Mouse (Mus musculus): ENCODE measurements around the gene Igsf9b. TPM values are rescaled to one million over a fixed set of nuclear protein-coding genes. Genes with fewer than 3 reads are reported as not detected.

The Igsf9b gene
- polyA plus RNA-seq (2014; fragmentation: Nextera tagmentation; extraction: Ambion mirVana): 5.9 and 6.0 TPM in 2 replicates

DNA sequence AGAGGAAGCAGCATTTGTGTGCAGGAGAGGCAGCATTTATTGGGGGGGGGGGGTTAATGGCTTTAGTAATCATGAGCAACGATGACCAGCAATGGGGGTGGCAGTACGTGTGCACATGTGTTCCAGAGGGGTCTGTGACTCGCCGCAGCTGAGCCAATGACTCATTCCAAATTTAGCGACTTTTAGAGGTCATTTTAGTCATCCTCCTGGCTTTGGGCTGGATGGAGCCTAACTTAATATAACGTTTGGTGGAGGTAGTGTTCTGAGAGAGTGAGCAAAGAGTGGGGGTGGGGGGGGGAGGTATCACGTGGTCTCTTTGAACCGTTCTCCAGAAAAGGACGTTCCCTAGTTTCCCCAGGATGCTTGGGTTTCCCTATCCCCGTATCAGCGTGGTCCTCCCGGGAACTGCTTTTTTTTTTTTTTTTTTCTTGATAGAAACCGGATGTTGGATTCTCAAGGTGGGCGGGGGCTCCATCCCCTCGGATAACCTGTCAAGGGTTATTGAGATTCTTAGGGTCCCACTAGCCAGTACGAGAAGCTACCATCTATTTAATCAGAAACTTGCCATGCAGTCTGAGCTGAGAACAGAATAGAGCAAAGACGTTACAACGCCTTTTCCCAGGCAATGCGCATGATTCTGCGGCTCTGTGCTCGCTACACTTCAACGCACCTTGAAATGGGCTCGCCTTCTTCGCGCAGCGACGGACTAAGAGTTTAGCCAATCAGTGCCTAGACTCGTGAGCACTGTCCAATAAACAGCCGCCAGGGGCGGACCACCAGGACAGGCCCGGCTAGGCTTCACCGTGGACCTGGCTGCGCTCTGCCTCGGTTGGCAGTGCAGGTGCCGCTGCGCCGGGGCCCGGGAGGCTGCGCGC, at the start of gene Igsf9b:
Gene Igsf9b (plus strand): TSS at position 794 of the 875 bp plus-strand sequence.
- Histone ChIP-seq H3K27ac (ENCODE audit: low read length) (no peak within 1 kb of the TSS), H3K4me2 (replicated peaks; ENCODE audit: low read depth, low read length) (peak within 1 kb of the TSS; percentile 84)

GRCm38 (mm10) chr9:27252034-27252714, 46.8 kb upstream of the Igsf9b start:
- H3K9me3 ChIP-seq (ENCODE audit: control insufficient read depth, low read depth, low read length): no peaks in the 10 kb centered on the region
- H3K4me2 ChIP-seq (replicated peaks; ENCODE audit: low read depth, low read length): no peak overlapping the region
- H3K4me1 ChIP-seq (ENCODE audit: control insufficient read depth, insufficient read depth, low read length): no peaks in the 10 kb centered on the region
- H3K36me3 ChIP-seq (ENCODE audit: control insufficient read depth, insufficient read depth, low read length): no peaks in the 10 kb centered on the region
- no peak overlapping the region for H3K4me3 ChIP-seq (ENCODE audit: low read depth, low read length)
- no peak overlapping the region for H3K27ac ChIP-seq (ENCODE audit: low read length)
- H3K27me3 ChIP-seq (ENCODE audit: control insufficient read depth, insufficient read depth, low read length): no peaks in the 10 kb centered on the region
- no peak overlapping the region for H3K9ac ChIP-seq (replicated peaks; ENCODE audit: low read depth, low read length)
- 61% methylated on average over 7 of the region's 7 CpGs for WGBS
- ATAC-seq (ENCODE audit: insufficient number of reproducible peaks, insufficient read depth, low FRiP score, low read depth): no peak

More for the DNA sequence above, at the start of gene Igsf9b:
- Histone ChIP-seq H3K4me3 (ENCODE audit: low read depth, low read length) (peak within 1 kb of the TSS; percentile 65), H3K27me3 (ENCODE audit: control insufficient read depth, insufficient read depth, low read length) (0 out of 2 replicates have a peak, but pooled peaks cover 9% of the 10 kb centered on the region), H3K9ac (replicated peaks; ENCODE audit: low read depth, low read length) (peak within 1 kb of the TSS; percentile 14; the same call in 1 of the 2 replicates), H3K4me1 (ENCODE audit: control insufficient read depth, insufficient read depth, low read length) (0 out of 2 replicates have a peak, but pooled peaks cover under 1% of the 10 kb centered on the region), H3K36me3 (ENCODE audit: control insufficient read depth, insufficient read depth, low read length) (no peaks in the 10 kb centered on the region), H3K9me3 (ENCODE audit: control insufficient read depth, low read depth, low read length) (no peaks in the 10 kb centered on the region)
- under 1% methylated on average over 40 of the region's 40 CpGs for WGBS
- ATAC-seq (ENCODE audit: insufficient number of reproducible peaks, insufficient read depth, low FRiP score, low read depth): peak; percentile 98

DNA sequence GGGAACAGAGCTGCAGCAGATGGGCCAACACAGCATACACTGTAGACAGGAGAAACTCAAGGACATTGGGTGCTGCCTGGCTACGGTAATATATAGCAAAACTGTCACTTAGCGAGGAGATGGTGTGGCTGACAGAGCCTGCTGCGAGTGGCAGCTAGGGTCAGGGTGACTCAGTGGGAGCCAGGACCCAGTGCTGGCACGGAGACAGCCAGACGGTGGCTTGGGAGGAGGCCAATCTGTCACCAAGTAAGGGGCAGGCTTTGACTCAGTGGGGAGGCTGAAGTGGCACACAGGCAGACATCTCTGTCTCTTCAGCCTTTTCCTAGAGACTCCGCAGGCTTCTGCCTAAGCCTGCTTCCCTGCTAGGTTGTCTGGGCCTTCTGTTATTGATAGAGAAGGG, 42.5 kb upstream of the Igsf9b start:
- Histone ChIP-seq H3K4me1 (ENCODE audit: control insufficient read depth, insufficient read depth, low read length) (no peaks in the 10 kb centered on the region), H3K4me3 (ENCODE audit: low read depth, low read length) (no peak overlapping the region), H3K9me3 (ENCODE audit: control insufficient read depth, low read depth, low read length) (no peaks in the 10 kb centered on the region), H3K36me3 (ENCODE audit: control insufficient read depth, insufficient read depth, low read length) (no peaks in the 10 kb centered on the region), H3K27me3 (ENCODE audit: control insufficient read depth, insufficient read depth, low read length) (no peaks in the 10 kb centered on the region), H3K27ac (ENCODE audit: low read length) (no peak overlapping the region), H3K9ac (replicated peaks; ENCODE audit: low read depth, low read length) (no peak overlapping the region), H3K4me2 (replicated peaks; ENCODE audit: low read depth, low read length) (no peak overlapping the region)
- WGBS: 53% methylated on average over 6 of the region's 6 CpGs
- no peak for ATAC-seq (ENCODE audit: insufficient number of reproducible peaks, insufficient read depth, low FRiP score, low read depth)

GRCm38 (mm10) chr9:27260378-27260947, 38.5 kb upstream of the Igsf9b start:
- Histone ChIP-seq H3K36me3 (ENCODE audit: control insufficient read depth, insufficient read depth, low read length) (no peaks in the 10 kb centered on the region), H3K9me3 (ENCODE audit: control insufficient read depth, low read depth, low read length) (no peaks in the 10 kb centered on the region), H3K27ac (ENCODE audit: low read length) (no peak overlapping the region), H3K4me2 (replicated peaks; ENCODE audit: low read depth, low read length) (no peak overlapping the region), H3K27me3 (ENCODE audit: control insufficient read depth, insufficient read depth, low read length) (no peaks in the 10 kb centered on the region), H3K4me3 (ENCODE audit: low read depth, low read length) (no peak overlapping the region), H3K9ac (replicated peaks; ENCODE audit: low read depth, low read length) (no peak overlapping the region), H3K4me1 (ENCODE audit: control insufficient read depth, insufficient read depth, low read length) (no peaks in the 10 kb centered on the region)
- WGBS: 88% methylated on average over 3 of the region's 3 CpGs
- no peak for ATAC-seq (ENCODE audit: insufficient number of reproducible peaks, insufficient read depth, low FRiP score, low read depth)

DNA sequence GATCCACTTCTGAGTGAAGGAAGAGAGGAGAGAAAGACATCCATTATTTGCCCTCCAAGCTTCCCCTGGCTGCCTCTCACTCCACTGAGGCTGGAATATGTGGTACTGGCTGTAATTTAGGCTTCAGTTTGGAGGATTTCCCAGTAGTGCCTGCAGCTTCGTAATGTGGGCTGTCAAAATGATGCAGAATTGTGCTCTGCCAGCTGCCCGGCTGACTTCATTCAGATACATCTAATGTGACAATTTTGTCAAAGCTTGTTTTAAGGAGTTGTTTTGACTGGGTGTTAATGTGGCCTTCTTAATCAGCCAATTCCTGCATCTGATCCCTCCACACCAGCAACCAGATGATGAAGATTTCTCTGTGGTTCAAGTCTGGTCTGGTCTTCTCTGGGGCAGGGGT, 37.1 kb upstream of the Igsf9b start:
- no peak overlapping the region for H3K27ac ChIP-seq (ENCODE audit: low read length)
- H3K9ac ChIP-seq (replicated peaks; ENCODE audit: low read depth, low read length): no peak overlapping the region
- no peaks in the 10 kb centered on the region for H3K36me3 ChIP-seq (ENCODE audit: control insufficient read depth, insufficient read depth, low read length)
- H3K4me1 ChIP-seq (ENCODE audit: control insufficient read depth, insufficient read depth, low read length): no peaks in the 10 kb centered on the region
- ATAC-seq (ENCODE audit: insufficient number of reproducible peaks, insufficient read depth, low FRiP score, low read depth): no peak
- no peak overlapping the region for H3K4me2 ChIP-seq (replicated peaks; ENCODE audit: low read depth, low read length)
- WGBS: 56% methylated on average over 2 of the region's 2 CpGs
- H3K9me3 ChIP-seq (ENCODE audit: control insufficient read depth, low read depth, low read length): no peaks in the 10 kb centered on the region
- H3K4me3 ChIP-seq (ENCODE audit: low read depth, low read length): no peak overlapping the region
- H3K27me3 ChIP-seq (ENCODE audit: control insufficient read depth, insufficient read depth, low read length): no peaks in the 10 kb centered on the region

- 59% methylated on average over 3 of the region's 3 CpGs for WGBS
- Histone ChIP-seq H3K27ac (ENCODE audit: low read length) (no peak overlapping the region), H3K9me3 (ENCODE audit: control insufficient read depth, low read depth, low read length) (no peaks in the 10 kb centered on the region), H3K4me2 (replicated peaks; ENCODE audit: low read depth, low read length) (no peak overlapping the region), H3K4me3 (ENCODE audit: low read depth, low read length) (no peak overlapping the region), H3K4me1 (ENCODE audit: control insufficient read depth, insufficient read depth, low read length) (no peaks in the 10 kb centered on the region), H3K36me3 (ENCODE audit: control insufficient read depth, insufficient read depth, low read length) (no peaks in the 10 kb centered on the region), H3K9ac (replicated peaks; ENCODE audit: low read depth, low read length) (no peak overlapping the region), H3K27me3 (ENCODE audit: control insufficient read depth, insufficient read depth, low read length) (no peaks in the 10 kb centered on the region)
- ATAC-seq (ENCODE audit: insufficient number of reproducible peaks, insufficient read depth, low FRiP score, low read depth): no peak
Observed at GRCm38 (mm10) chr9:27265009-27265408, 34.0 kb upstream of the Igsf9b start.

- WGBS: 82% methylated on average over 5 of the region's 5 CpGs
- Histone ChIP-seq H3K9ac (replicated peaks; ENCODE audit: low read depth, low read length) (no peak overlapping the region), H3K4me3 (ENCODE audit: low read depth, low read length) (no peak overlapping the region), H3K27me3 (ENCODE audit: control insufficient read depth, insufficient read depth, low read length) (no peaks in the 10 kb centered on the region), H3K4me2 (replicated peaks; ENCODE audit: low read depth, low read length) (no peak overlapping the region), H3K4me1 (ENCODE audit: control insufficient read depth, insufficient read depth, low read length) (no peaks in the 10 kb centered on the region), H3K36me3 (ENCODE audit: control insufficient read depth, insufficient read depth, low read length) (no peaks in the 10 kb centered on the region), H3K27ac (ENCODE audit: low read length) (no peak overlapping the region), H3K9me3 (ENCODE audit: control insufficient read depth, low read depth, low read length) (no peaks in the 10 kb centered on the region)
- ATAC-seq (ENCODE audit: insufficient number of reproducible peaks, insufficient read depth, low FRiP score, low read depth): no peak
Observed at GRCm38 (mm10) chr9:27267878-27268277, 31.1 kb upstream of the Igsf9b start.

GRCm38 (mm10) chr9:27268493-27268892, 30.5 kb upstream of the Igsf9b start:
- no peak overlapping the region for H3K4me3 ChIP-seq (ENCODE audit: low read depth, low read length)
- 83% methylated on average over 4 of the region's 4 CpGs for WGBS
- no peaks in the 10 kb centered on the region for H3K27me3 ChIP-seq (ENCODE audit: control insufficient read depth, insufficient read depth, low read length)
- no peaks in the 10 kb centered on the region for H3K9me3 ChIP-seq (ENCODE audit: control insufficient read depth, low read depth, low read length)
- no peak for ATAC-seq (ENCODE audit: insufficient number of reproducible peaks, insufficient read depth, low FRiP score, low read depth)
- H3K36me3 ChIP-seq (ENCODE audit: control insufficient read depth, insufficient read depth, low read length): no peaks in the 10 kb centered on the region
- no peak overlapping the region for H3K27ac ChIP-seq (ENCODE audit: low read length)
- no peak overlapping the region for H3K4me2 ChIP-seq (replicated peaks; ENCODE audit: low read depth, low read length)
- H3K4me1 ChIP-seq (ENCODE audit: control insufficient read depth, insufficient read depth, low read length): no peaks in the 10 kb centered on the region
- H3K9ac ChIP-seq (replicated peaks; ENCODE audit: low read depth, low read length): no peak overlapping the region
